Comparison of ENCODE assay signal across 8 mouse cellular contexts in the genomic region with DNA sequence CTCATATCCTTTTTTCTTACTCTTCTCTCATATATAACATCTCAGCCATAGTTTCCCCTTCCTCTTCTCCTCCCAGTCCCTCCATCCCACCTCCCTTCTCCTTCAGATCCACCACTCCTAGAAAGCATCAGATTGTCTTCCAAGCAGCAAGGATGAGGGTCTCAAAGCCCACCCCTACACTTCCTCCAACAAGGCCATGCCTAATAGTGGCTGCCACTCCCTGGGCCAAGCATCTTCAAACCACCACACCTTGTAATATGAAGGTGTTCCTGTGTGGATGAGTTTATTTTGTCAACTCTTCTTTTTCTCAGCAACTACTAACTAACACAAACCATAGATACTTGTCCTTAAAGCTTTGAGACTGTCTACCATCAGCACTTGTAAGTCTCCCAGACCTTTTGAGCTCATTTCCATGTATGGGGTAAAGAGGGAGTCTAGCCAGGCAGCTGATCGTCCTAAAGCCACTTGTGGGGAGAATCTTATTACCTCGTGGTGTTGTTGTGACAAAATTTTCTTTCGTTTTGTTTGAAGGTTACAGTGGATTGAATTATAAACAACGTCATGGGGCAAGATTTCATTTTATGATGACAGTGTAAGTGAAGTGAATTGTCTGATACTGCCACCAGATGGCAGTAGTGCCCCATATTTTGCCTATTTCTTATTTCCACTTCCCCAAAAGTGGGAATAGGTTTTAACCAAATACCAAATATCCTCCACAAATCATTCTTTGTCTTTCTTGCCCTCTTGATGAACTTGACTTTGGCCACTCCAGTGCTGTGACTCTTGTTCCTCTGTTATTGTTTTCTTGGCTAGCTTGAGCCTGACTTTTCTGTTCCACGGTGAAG. TPM values are rescaled to one million over a fixed set of nuclear protein-coding genes. Genes with fewer than 3 reads are reported as not detected.
DNase-seq lines count a peak whose midpoint lies in the region; ATAC-seq and TF ChIP-seq lines count a peak whose summit lies in the region.

No protein-coding gene starts in this region.

- H3K27me3 ChIP-seq in CH12.LX (replicated peaks) (no peaks in the 10 kb centered on the region), myocyte (ENCODE audit: control insufficient read depth, insufficient read depth, insufficient read length) (no peaks in the 10 kb centered on the region)
- H3K27me3 ChIP-seq in forebrain, embryonic 13.5 days, result no peaks in the 10 kb centered on the region
- peaks cover 14% of the 10 kb centered on the region for H3K27me3 ChIP-seq in hindbrain, embryonic 16.5 days (replicated peaks; ENCODE audit: control insufficient read depth, insufficient read depth, low read length)
- no peaks in the 10 kb centered on the region for H3K27me3 ChIP-seq in limb, embryonic 11.5 days (ENCODE audit: control insufficient read depth, insufficient read depth, low read length)

- peak; percentile 67 for ATAC-seq in forebrain, embryonic 13.5 days
- ATAC-seq in hindbrain, embryonic 16.5 days, result peak; percentile 44
- no peak for ATAC-seq in limb, embryonic 11.5 days (ENCODE audit: insufficient number of reproducible peaks, low FRiP score, low TSS enrichment, low read depth)

- TF ChIP-seq RAD21 in CH12.LX (IDR thresholded peaks at IDR 0.05; ENCODE audit: low read depth, low read length), result no peak; the same call in none of the 2 replicates

- H3K79me2 ChIP-seq in CH12.LX (replicated peaks; ENCODE audit: control insufficient read depth, extremely low read depth, insufficient read depth, poor library complexity, severe bottlenecking), result no peaks in the 10 kb centered on the region
- no peaks in the 10 kb centered on the region for H3K79me2 ChIP-seq in myocyte (ENCODE audit: control insufficient read depth, insufficient read depth)

- H3K36me3 ChIP-seq in CH12.LX (replicated peaks in 1 of 2; ENCODE audit: control insufficient read depth in 1 of 2, insufficient read depth in 1 of 2, low read length in 1 of 2) (peaks cover 10 to 61% of the 10 kb centered on the region in 2 experiments), myocyte (ENCODE audit: control insufficient read depth, insufficient read depth) (no peaks in the 10 kb centered on the region)
- peaks cover 13% of the 10 kb centered on the region; the same call in 1 of the 2 replicates for H3K36me3 ChIP-seq in forebrain, embryonic 13.5 days (ENCODE audit: poor library complexity, severe bottlenecking)
- H3K36me3 ChIP-seq in hindbrain, embryonic 16.5 days (ENCODE audit: control insufficient read depth, insufficient read depth, low read length), result peaks cover 2% of the 10 kb centered on the region; the same call in 1 of the 2 replicates
- H3K36me3 ChIP-seq in limb, embryonic 11.5 days (ENCODE audit: control insufficient read depth, insufficient read depth, low read length), result no peaks in the 10 kb centered on the region

- H3K4me2 ChIP-seq in CH12.LX (ENCODE audit: insufficient read depth, low read depth, poor library complexity, severe bottlenecking), result no peak overlapping the region
- no peak overlapping the region for H3K4me2 ChIP-seq in forebrain, embryonic 13.5 days
- H3K4me2 ChIP-seq in hindbrain, embryonic 16.5 days (ENCODE audit: low read length), result no peak overlapping the region
- no peak overlapping the region for H3K4me2 ChIP-seq in limb, embryonic 11.5 days (ENCODE audit: low read depth, severe bottlenecking)
- peak overlapping the region; percentile 12 for H3K4me2 ChIP-seq in myocyte (ENCODE audit: low read depth)

- 18% methylated on average over 5 of the region's 5 CpGs for WGBS in forebrain, embryonic 13.5 days
- WGBS in hindbrain, embryonic 16.5 days, result 14% methylated on average over 5 of the region's 5 CpGs
- WGBS in limb, embryonic 11.5 days, result 14% methylated on average over 5 of the region's 5 CpGs

- peak; percentile 46 to 92 for TF ChIP-seq CTCF in CH12.LX (conservative IDR thresholded peaks at IDR 0.05 in 1 of 2, IDR thresholded peaks at IDR 0.05 in 1 of 2; ENCODE audit: low read depth in 2 of 2, low read length in 2 of 2)

- dilution Hi-C loops in CH12.LX (cut with MboI; ENCODE audit: extremely low pct_ligation_motif_present, extremely low pct_unique_long_range_greater_than_20kb, low sequenced_read_pairs), result loop anchor here (25.0 kb wide), 1 partner anchor 255 kb away; no protein-coding TSS in a partner anchor

- in situ Hi-C loops in CH12.LX (cut with MboI; ENCODE audit: low pct_ligation_motif_present, low pct_unique_long_range_greater_than_20kb, low sequenced_read_pairs), result loop anchor here (5.0 kb wide), 1 partner anchor 250 kb away; no protein-coding TSS in a partner anchor

- no peak for TF ChIP-seq POLR2A in CH12.LX (IDR thresholded peaks at IDR 0.05; ENCODE audit: low read depth, low read length)
- TF ChIP-seq POLR2A in myocyte (IDR thresholded peaks at IDR 0.05; ENCODE audit: insufficient read length, low read depth), result no peak

- H3K4me1 ChIP-seq in CH12.LX (ENCODE audit: control insufficient read depth in 1 of 2, insufficient read depth in 2 of 2), result no peaks in the 10 kb centered on the region
- H3K4me1 ChIP-seq in forebrain, embryonic 13.5 days, result peaks cover 8% of the 10 kb centered on the region; the same call in 1 of the 2 replicates
- H3K4me1 ChIP-seq in hindbrain, embryonic 16.5 days (ENCODE audit: control insufficient read depth, insufficient read depth, low read depth, low read length), result no peaks in the 10 kb centered on the region
- H3K4me1 ChIP-seq in limb, embryonic 11.5 days (ENCODE audit: control insufficient read depth, insufficient read depth, low read length), result peaks cover 16% of the 10 kb centered on the region

- H3K4me3 ChIP-seq in CH12.LX (replicated peaks in 1 of 3; ENCODE audit: low read depth in 2 of 3, low read length in 2 of 3, poor library complexity in 1 of 3) (no peak overlapping the region), myocyte (no peak overlapping the region)
- no peak overlapping the region for H3K4me3 ChIP-seq in forebrain, embryonic 13.5 days
- H3K4me3 ChIP-seq in hindbrain, embryonic 16.5 days (ENCODE audit: low read length), result no peak overlapping the region
- no peak overlapping the region for H3K4me3 ChIP-seq in limb, embryonic 11.5 days (ENCODE audit: low read depth, low read length)

- no peak for TF ChIP-seq EP300 in CH12.LX (IDR thresholded peaks at IDR 0.05; ENCODE audit: low read length)

- H3K9me3 ChIP-seq in CH12.LX (replicated peaks; ENCODE audit: low read length), result peaks cover 2% of the 10 kb centered on the region
- H3K9me3 ChIP-seq in forebrain, embryonic 13.5 days (replicated peaks), result no peaks in the 10 kb centered on the region
- no peaks in the 10 kb centered on the region for H3K9me3 ChIP-seq in hindbrain, embryonic 16.5 days (ENCODE audit: control insufficient read depth, low read length)
- H3K9me3 ChIP-seq in limb, embryonic 11.5 days (ENCODE audit: control insufficient read depth, low read length), result no peaks in the 10 kb centered on the region

- no peak overlapping the region for H3K9ac ChIP-seq in CH12.LX (ENCODE audit: insufficient read depth, low read depth)
- H3K9ac ChIP-seq in forebrain, embryonic 13.5 days, result no peak overlapping the region
- H3K9ac ChIP-seq in hindbrain, embryonic 16.5 days (ENCODE audit: low read depth, low read length), result no peak overlapping the region
- no peak overlapping the region for H3K9ac ChIP-seq in limb, embryonic 11.5 days (ENCODE audit: low read length)

- DNase-seq in 416B (ENCODE audit: low read depth), result peak; percentile 73
- peak; percentile 63 for DNase-seq in CH12.LX (ENCODE audit: extremely low read depth)
- peak; percentile 53 for DNase-seq in c-Kit-positive CD71-negative TER-119-negative erythroid progenitor cells, embryonic 14.5 days (ENCODE audit: low read depth)
- DNase-seq in limb, embryonic 11.5 days (ENCODE audit: low spot score), result peak; percentile 83
- no peak for DNase-seq in ovary, postnatal 36 days (ENCODE audit: low spot score)

- H3ac ChIP-seq in myocyte (ENCODE audit: control insufficient read depth, insufficient read length), result no peak overlapping the region

- H3K27ac ChIP-seq in CH12.LX (ENCODE audit: insufficient read depth, low read depth), result no peak overlapping the region
- H3K27ac ChIP-seq in forebrain, embryonic 13.5 days, result no peak overlapping the region
- H3K27ac ChIP-seq in hindbrain, embryonic 16.5 days (ENCODE audit: low read depth, low read length), result no peak overlapping the region
- no peak overlapping the region for H3K27ac ChIP-seq in limb, embryonic 11.5 days (replicated peaks; ENCODE audit: low read depth, low read length)

TF ChIP-seq in CH12.LX, 34 proteins besides CTCF, POLR2A, EP300 and RAD21 (continues in another document):
- TF ChIP-seq HCFC1 (IDR thresholded peaks at IDR 0.05; ENCODE audit: low read depth, low read length), result no peak
- no peak for TF ChIP-seq GABPA (IDR thresholded peaks at IDR 0.05; ENCODE audit: insufficient replicate concordance, low read depth, low read length)
- TF ChIP-seq ZKSCAN1 (IDR thresholded peaks at IDR 0.05; ENCODE audit: borderline replicate concordance, low read depth, low read length), result no peak
- peak; percentile 33; the same call in 1 of the 2 replicates for TF ChIP-seq JUND (conservative IDR thresholded peaks at IDR 0.05; ENCODE audit: low read depth, low read length)

TF ChIP-seq in myocyte, 11 proteins besides CTCF, POLR2A, EP300 and RAD21 (continues in another document):
- TF ChIP-seq E2F4 (IDR thresholded peaks at IDR 0.05; ENCODE audit: insufficient read depth), result no peak
- TF ChIP-seq POLR2AphosphoS2 (IDR thresholded peaks at IDR 0.05; ENCODE audit: insufficient read length, low read depth), result no peak
- TF ChIP-seq USF1 (IDR thresholded peaks at IDR 0.05; ENCODE audit: low read depth), result no peak
- no peak for TF ChIP-seq REST (IDR thresholded peaks at IDR 0.05; ENCODE audit: insufficient read depth, insufficient read length)
- no peak for TF ChIP-seq MAX (IDR thresholded peaks at IDR 0.05; ENCODE audit: low read depth)
- TF ChIP-seq TCF3 (IDR thresholded peaks at IDR 0.05; ENCODE audit: insufficient read length, low read depth), result no peak

RNA-seq across cellular contexts. Expression of gene Rpusd4, which starts 14.6 kb away (rescaled TPM):
- total RNA-seq in CH12.LX (2012; rRNA removed) (27.3 and 28.2 TPM in 2 replicates), CH12.LX (2014; rRNA removed) (21.7 and 23.7 TPM in 2 replicates)
- polyA plus RNA-seq in CH12.LX (2012; ENCODE audit: insufficient read length, low read depth) (29.5 and 30.1 TPM in 2 replicates), myocyte (2012; fragmentation: generic; extraction: Trizol) (13.2 TPM)
- 22.0 and 23.5 TPM in 2 replicates for polyA plus RNA-seq in forebrain, embryonic 13.5 days (2015; fragmentation: Nextera tagmentation; extraction: Ambion mirVana)
- polyA plus RNA-seq in hindbrain, embryonic 16.5 days (2015; fragmentation: Nextera tagmentation; extraction: Ambion mirVana), result 17.6 and 20.0 TPM in 2 replicates
- 37.4 and 38.5 TPM in 2 replicates for polyA plus RNA-seq in limb, embryonic 11.5 days (2014; fragmentation: Nextera tagmentation; extraction: Ambion mirVana)

RNA-seq across cellular contexts. Expression of gene Fam118b, which starts 14.6 kb away (rescaled TPM):
- 12.7 and 19.1 TPM in 2 replicates for total RNA-seq in CH12.LX (2012; rRNA removed)
- total RNA-seq in CH12.LX (2014; rRNA removed), result 21.3 and 22.2 TPM in 2 replicates
- polyA plus RNA-seq in CH12.LX (2012; ENCODE audit: insufficient read length, low read depth), result 27.7 and 28.7 TPM in 2 replicates
- polyA plus RNA-seq in forebrain, embryonic 13.5 days (2015; fragmentation: Nextera tagmentation; extraction: Ambion mirVana), result 88.5 and 88.8 TPM in 2 replicates
- 46.6 and 48.5 TPM in 2 replicates for polyA plus RNA-seq in hindbrain, embryonic 16.5 days (2015; fragmentation: Nextera tagmentation; extraction: Ambion mirVana)
- 63.0 and 64.9 TPM in 2 replicates for polyA plus RNA-seq in limb, embryonic 11.5 days (2014; fragmentation: Nextera tagmentation; extraction: Ambion mirVana)
- 27.1 TPM for polyA plus RNA-seq in myocyte (2012; fragmentation: generic; extraction: Trizol)
